Mouse (Mus musculus) CH12.LX (cell line): ENCODE data around the gene Traf5.

ENCODE experiments used
- CTCF ChIP-seq, 2 experiments: IDR thresholded peaks in 1 of 2; conservative IDR thresholded peaks in 1 of 2; 2 replicates each; pipeline ENCODE4 v1.5.1; 2011 to 2012; ENCODE audit warnings: low read depth in 2 of 2, low read length in 2 of 2, improper control_type of control experiment in 1 of 2, inconsistent platforms in 1 of 2, mild to moderate bottlenecking in 1 of 2, moderate library complexity in 1 of 2
- EP300 ChIP-seq: IDR thresholded peaks from 2 replicates; pipeline ENCODE4 v1.6.1; 2011; ENCODE audit warnings: low read length, improper control_type of control experiment
- MAFK ChIP-seq: IDR thresholded peaks from 2 replicates; pipeline ENCODE4 v1.6.1; 2011; ENCODE audit warnings: low read length, improper control_type of control experiment; ENCODE audit not compliant: insufficient replicate concordance
- MYC ChIP-seq: IDR thresholded peaks from 2 replicates; pipeline ENCODE4 v1.6.1; 2011; ENCODE audit warnings: low read depth, mild to moderate bottlenecking, improper control_type of control experiment, low read length
- NRF1 ChIP-seq: IDR thresholded peaks from 2 replicates; pipeline ENCODE4 v1.6.1; 2014; ENCODE audit warnings: low read depth, mild to moderate bottlenecking, inconsistent platforms, low read length, improper control_type of control experiment, moderate library complexity
- POLR2A ChIP-seq: IDR thresholded peaks from 2 replicates; pipeline ENCODE4 v1.6.1; 2011; ENCODE audit warnings: low read depth, mild to moderate bottlenecking, improper control_type of control experiment, low read length
- RAD21 ChIP-seq: IDR thresholded peaks from 2 replicates; pipeline ENCODE4 v1.6.1; 2011; ENCODE audit warnings: low read depth, mild to moderate bottlenecking, low read length, improper control_type of control experiment, moderate library complexity
- TBP ChIP-seq: conservative IDR thresholded peaks from 2 replicates; pipeline ENCODE4 v1.6.1; 2011; ENCODE audit warnings: low read depth, low read length, improper control_type of control experiment
- ZC3H11A ChIP-seq: IDR thresholded peaks from 2 replicates; pipeline ENCODE4 v1.6.1; 2012; ENCODE audit warnings: low read depth, mild to moderate bottlenecking, inconsistent platforms, low read length, improper control_type of control experiment
- ZNF384 ChIP-seq: IDR thresholded peaks from 2 replicates; pipeline ENCODE4 v1.6.1; 2012; ENCODE audit warnings: low read depth, low read length, improper control_type of control experiment, inconsistent platforms

GRCm38 (mm10) chr1:191969939-191970338 is 122.4 kb downstream of the Traf5 start:
- TF ChIP-seq NRF1, result no peak
- TF ChIP-seq EP300, result no peak
- no peak for TF ChIP-seq MYC
- TF ChIP-seq ZNF384, result no peak
- no peak for TF ChIP-seq CTCF (conservative IDR thresholded peaks at IDR 0.05 in 1 of 2, IDR thresholded peaks at IDR 0.05 in 1 of 2; ENCODE audit: low read depth in 2 of 2, low read length in 2 of 2)
- TF ChIP-seq RAD21, result no peak
- TF ChIP-seq TBP, result no peak
- TF ChIP-seq MAFK, result no peak
- no peak for TF ChIP-seq ZC3H11A
- TF ChIP-seq POLR2A, result no peak
